Mouse (Mus musculus): ENCODE measurements around the gene Strip2. TPM values are rescaled to one million over a fixed set of nuclear protein-coding genes. Genes with fewer than 3 reads are reported as not detected.

Gene Strip2
- total and polyA plus RNA-seq, 3 experiments = 0.42 to 1.4 (median 1.3) TPM

GRCm38 (mm10) chr6:29868341-29868895 lies 48.4 kb upstream of the Strip2 start:
- no peak overlapping the region for H3K27ac ChIP-seq (ENCODE audit: insufficient read depth, low read depth)
- no peak for TF ChIP-seq SMC3 (IDR thresholded peaks at IDR 0.05; ENCODE audit: low read depth, low read length)
- TF ChIP-seq MAFK (IDR thresholded peaks at IDR 0.05; ENCODE audit: insufficient replicate concordance, low read length) = no peak
- TF ChIP-seq CHD1 (IDR thresholded peaks at IDR 0.05; ENCODE audit: low read depth, low read length) = no peak
- TF ChIP-seq NELFE (IDR thresholded peaks at IDR 0.05; ENCODE audit: low read depth, low read length) = no peak
- TF ChIP-seq EP300 (IDR thresholded peaks at IDR 0.05; ENCODE audit: low read length) = no peak
- TF ChIP-seq MYC (IDR thresholded peaks at IDR 0.05; ENCODE audit: low read depth, low read length) = no peak
- no peak for TF ChIP-seq CTCF (conservative IDR thresholded peaks at IDR 0.05 in 1 of 2, IDR thresholded peaks at IDR 0.05 in 1 of 2; ENCODE audit: low read depth in 2 of 2, low read length in 2 of 2)
- TF ChIP-seq USF2 (conservative IDR thresholded peaks at IDR 0.05; ENCODE audit: low read depth, low read length) = no peak
- no peak for TF ChIP-seq ZNF384 (IDR thresholded peaks at IDR 0.05; ENCODE audit: low read depth, low read length)
- no peak for TF ChIP-seq ELF1 (IDR thresholded peaks at IDR 0.05; ENCODE audit: low read depth, low read length)
- TF ChIP-seq BHLHE40 (IDR thresholded peaks at IDR 0.05; ENCODE audit: low read depth, low read length) = no peak
- TF ChIP-seq MAX (IDR thresholded peaks at IDR 0.05; ENCODE audit: low read length) = no peak
- TF ChIP-seq MEF2A (IDR thresholded peaks at IDR 0.05; ENCODE audit: borderline replicate concordance, low read depth, low read length) = no peak
- TF ChIP-seq TBP (conservative IDR thresholded peaks at IDR 0.05; ENCODE audit: low read depth, low read length) = no peak
- dilution Hi-C loops (cut with MboI; ENCODE audit: extremely low pct_ligation_motif_present, extremely low pct_unique_long_range_greater_than_20kb, low sequenced_read_pairs) = no loop called here
- H3K79me2 ChIP-seq (replicated peaks; ENCODE audit: control insufficient read depth, extremely low read depth, insufficient read depth, poor library complexity, severe bottlenecking) = no peaks in the 10 kb centered on the region
- no peak overlapping the region for H3K4me2 ChIP-seq (ENCODE audit: insufficient read depth, low read depth, poor library complexity, severe bottlenecking)
- H3K36me3 ChIP-seq (replicated peaks in 1 of 2; ENCODE audit: control insufficient read depth in 1 of 2, insufficient read depth in 1 of 2, low read length in 1 of 2) = peaks cover 13 to 87% of the 10 kb centered on the region in 2 experiments
- DNase-seq (ENCODE audit: extremely low read depth) = no peak
- 0 out of 4 replicates have a peak, but pooled peaks cover 0 to 2% of the 10 kb centered on the region in 2 experiments for H3K4me1 ChIP-seq (ENCODE audit: control insufficient read depth in 1 of 2, insufficient read depth in 2 of 2)
- no peaks in the 10 kb centered on the region for H3K27me3 ChIP-seq (replicated peaks)
- in situ Hi-C loops (cut with MboI; ENCODE audit: low pct_ligation_motif_present, low pct_unique_long_range_greater_than_20kb, low sequenced_read_pairs) = no loop called here
- no peak overlapping the region for H3K4me3 ChIP-seq (replicated peaks in 1 of 3; ENCODE audit: low read depth in 2 of 3, low read length in 2 of 3, poor library complexity in 1 of 3)
- H3K9me3 ChIP-seq (replicated peaks; ENCODE audit: low read length) = peaks cover 6% of the 10 kb centered on the region
- no peak overlapping the region for H3K9ac ChIP-seq (ENCODE audit: insufficient read depth, low read depth)

GRCm38 (mm10) chr6:29873654-29874053 lies 43.2 kb upstream of the Strip2 start:
- H3K27me3 ChIP-seq (replicated peaks) = no peaks in the 10 kb centered on the region
- H3K9ac ChIP-seq (ENCODE audit: insufficient read depth, low read depth) = no peak overlapping the region
- H3K36me3 ChIP-seq (replicated peaks in 1 of 2; ENCODE audit: control insufficient read depth in 1 of 2, insufficient read depth in 1 of 2, low read length in 1 of 2) = peaks cover 17 to 87% of the 10 kb centered on the region in 2 experiments
- no peak overlapping the region for H3K4me2 ChIP-seq (ENCODE audit: insufficient read depth, low read depth, poor library complexity, severe bottlenecking)
- H3K27ac ChIP-seq (ENCODE audit: insufficient read depth, low read depth) = no peak overlapping the region
- no peak for DNase-seq (ENCODE audit: extremely low read depth)
- in situ Hi-C loops (cut with MboI; ENCODE audit: low pct_ligation_motif_present, low pct_unique_long_range_greater_than_20kb, low sequenced_read_pairs) (no loop called here), dilution Hi-C loops (cut with MboI; ENCODE audit: extremely low pct_ligation_motif_present, extremely low pct_unique_long_range_greater_than_20kb, low sequenced_read_pairs) (no loop called here)
- H3K9me3 ChIP-seq (replicated peaks; ENCODE audit: low read length) = peaks cover 4% of the 10 kb centered on the region
- H3K79me2 ChIP-seq (replicated peaks; ENCODE audit: control insufficient read depth, extremely low read depth, insufficient read depth, poor library complexity, severe bottlenecking) = no peaks in the 10 kb centered on the region
- H3K4me1 ChIP-seq (ENCODE audit: control insufficient read depth in 1 of 2, insufficient read depth in 2 of 2) = peaks cover 0 to 9% of the 10 kb centered on the region in 2 experiments; a peak in 1 of 4 replicates
- TF ChIP-seq USF2 (conservative IDR thresholded peaks at IDR 0.05; ENCODE audit: low read depth, low read length) = no peak
- no peak for TF ChIP-seq RCOR1 (conservative IDR thresholded peaks at IDR 0.05; ENCODE audit: low read depth, low read length)
- TF ChIP-seq MAX (IDR thresholded peaks at IDR 0.05; ENCODE audit: low read length) = no peak
- no peak for TF ChIP-seq ETS1 (conservative IDR thresholded peaks at IDR 0.05; ENCODE audit: low read depth, low read length)
- TF ChIP-seq CHD2 (IDR thresholded peaks at IDR 0.05; ENCODE audit: low read length) = no peak
- no peak for TF ChIP-seq MYC (IDR thresholded peaks at IDR 0.05; ENCODE audit: low read depth, low read length)
- no peak for TF ChIP-seq SMC3 (IDR thresholded peaks at IDR 0.05; ENCODE audit: low read depth, low read length)
- no peak for TF ChIP-seq TCF12 (IDR thresholded peaks at IDR 0.05; ENCODE audit: low read depth, low read length)
- no peak for TF ChIP-seq MXI1 (IDR thresholded peaks at IDR 0.05; ENCODE audit: low read depth, low read length)
- TF ChIP-seq JUN (IDR thresholded peaks at IDR 0.05; ENCODE audit: insufficient read depth, low read depth, low read length) = no peak
- no peak for TF ChIP-seq ZKSCAN1 (IDR thresholded peaks at IDR 0.05; ENCODE audit: borderline replicate concordance, low read depth, low read length)
- TF ChIP-seq MEF2A (IDR thresholded peaks at IDR 0.05; ENCODE audit: borderline replicate concordance, low read depth, low read length) = no peak
- TF ChIP-seq GABPA (IDR thresholded peaks at IDR 0.05; ENCODE audit: insufficient replicate concordance, low read depth, low read length) = no peak
- H3K4me3 ChIP-seq (replicated peaks in 1 of 3; ENCODE audit: low read depth in 2 of 3, low read length in 2 of 3, poor library complexity in 1 of 3) = no peak overlapping the region
